Mouse (Mus musculus): Measurements from ENCODE around the gene Drosha.

Gene Drosha

GRCm38 (mm10) chr15:12833385-12833784, 8.8 kb downstream of the Drosha start:
- DNase-seq: no peak

- no peak for DNase-seq
Observed at GRCm38 (mm10) chr15:12834231-12834630, 9.6 kb downstream of the Drosha start.

GRCm38 (mm10) chr15:12840737-12841136, 16.1 kb downstream of the Drosha start:
- DNase-seq: peak; percentile 35

DNA sequence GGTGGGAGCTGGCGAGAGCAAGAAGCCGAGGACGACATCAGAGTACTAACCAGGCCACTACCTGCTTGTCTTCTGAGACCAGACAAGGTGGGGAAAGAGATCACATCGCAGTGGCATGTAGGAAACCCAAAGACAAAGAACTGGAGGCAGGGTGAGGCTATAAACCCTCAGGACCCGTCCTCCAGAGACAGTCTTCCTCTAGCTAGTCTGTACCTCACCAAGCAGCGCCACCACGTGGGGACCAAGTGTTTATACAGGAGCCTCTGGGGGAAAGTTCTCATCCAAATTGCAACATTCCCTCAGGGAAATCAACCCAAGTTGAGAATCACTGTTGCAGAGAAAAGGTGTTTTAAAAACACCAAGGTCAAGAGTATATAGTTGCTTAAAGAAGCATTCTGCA, 18.2 kb downstream of the Drosha start:
- peak; percentile 65 for DNase-seq

DNA sequence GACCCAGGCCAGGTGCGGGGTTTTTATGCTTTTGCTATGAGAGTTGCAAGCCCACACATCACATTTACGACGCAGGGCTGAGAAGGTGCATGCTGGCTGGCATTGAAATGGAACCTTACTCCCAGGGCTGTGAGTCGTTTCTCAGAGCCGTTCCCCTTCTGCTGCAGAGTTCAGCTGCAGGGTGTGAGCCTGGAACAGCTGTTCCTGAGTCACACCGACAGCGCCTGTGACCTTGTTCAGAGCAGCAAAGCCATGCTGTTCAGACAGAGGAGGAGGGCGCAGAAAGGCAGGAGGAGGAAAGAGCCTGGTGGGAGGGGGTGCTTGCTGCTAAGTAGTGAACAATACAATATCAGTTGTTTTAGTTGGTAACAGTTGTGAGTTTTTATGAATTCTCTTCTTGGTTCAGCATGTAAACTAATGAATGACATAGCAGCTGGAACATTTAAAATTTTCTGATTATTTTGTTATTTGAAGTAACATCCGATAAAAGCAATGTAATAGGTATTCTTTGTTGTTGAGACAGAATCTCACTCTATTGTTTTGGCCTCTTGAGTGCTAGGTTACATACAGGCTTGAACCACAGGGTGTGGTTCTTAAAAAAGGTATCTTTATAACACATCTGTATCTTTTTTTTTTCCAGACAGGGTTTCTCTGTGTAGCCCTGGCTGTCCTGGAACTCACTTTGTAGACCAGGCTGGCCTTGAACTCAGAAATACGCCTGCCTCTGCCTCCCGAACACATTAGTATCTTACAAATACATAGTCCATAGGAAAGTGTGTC, 23.8 kb downstream of the Drosha start:
- peak; percentile 79 for DNase-seq

GRCm38 (mm10) chr15:12849373-12849772, 24.8 kb downstream of the Drosha start:
- DNase-seq: peak; percentile 66

- DNase-seq: peak; percentile 66
Observed at GRCm38 (mm10) chr15:12853471-12853870, 28.9 kb downstream of the Drosha start.

GRCm38 (mm10) chr15:12856780-12857179, 32.2 kb downstream of the Drosha start:
- DNase-seq: peak; percentile 81

GRCm38 (mm10) chr15:12857840-12858516, 33.4 kb downstream of the Drosha start:
- DNase-seq: peak; percentile 63

DNA sequence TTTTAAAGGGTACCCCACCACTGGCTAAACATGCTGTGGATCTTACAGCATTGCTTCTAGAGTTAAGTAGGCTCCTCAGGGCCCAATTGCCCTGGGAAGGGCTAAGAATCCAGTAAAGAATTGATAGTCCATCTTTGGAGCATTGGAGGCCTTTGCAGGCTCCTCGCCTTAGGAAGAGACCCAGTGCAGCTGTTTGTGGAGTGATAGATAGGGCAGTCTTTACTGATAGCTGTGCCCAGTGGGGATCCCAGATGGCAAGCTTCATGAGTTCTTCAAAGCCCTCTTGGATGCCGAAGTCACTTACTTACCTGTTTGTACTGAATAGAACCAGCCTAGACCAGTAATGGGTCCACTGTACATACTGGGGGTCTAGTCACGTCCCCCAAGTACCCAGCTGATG, 34.0 kb downstream of the Drosha start:
- DNase-seq: peak; percentile 76

DNA sequence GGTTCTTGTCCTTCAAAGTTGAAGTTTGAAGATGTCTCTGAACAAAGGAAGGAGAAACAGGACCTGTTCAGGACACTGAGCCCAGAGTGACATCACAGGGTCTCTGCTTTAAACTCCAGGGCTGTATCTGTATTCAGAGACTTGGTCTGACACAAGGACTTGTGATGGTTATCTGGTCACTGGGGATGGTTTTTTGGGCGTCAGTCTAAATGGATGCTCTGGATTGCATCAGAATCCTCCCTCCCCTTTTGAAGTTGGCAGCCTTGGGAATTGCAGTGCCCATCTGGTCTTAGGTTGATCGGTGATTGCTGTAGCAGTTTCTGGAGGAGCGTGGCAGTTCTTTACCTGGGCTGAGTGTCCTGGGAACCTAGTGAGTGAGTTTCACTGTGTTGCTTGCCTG, 37.4 kb downstream of the Drosha start:
- DNase-seq: no peak

GRCm38 (mm10) chr15:12863669-12864068, 39.1 kb downstream of the Drosha start:
- no peak for DNase-seq

GRCm38 (mm10) chr15:12865595-12866314, 41.1 kb downstream of the Drosha start:
- peak; percentile 80 for DNase-seq

GRCm38 (mm10) chr15:12867269-12867668, 42.7 kb downstream of the Drosha start:
- DNase-seq: peak; percentile 79

- no peak for DNase-seq
Observed at GRCm38 (mm10) chr15:12875442-12876176, 51.0 kb downstream of the Drosha start.

- DNase-seq: no peak
Observed at GRCm38 (mm10) chr15:12876266-12876665, 51.7 kb downstream of the Drosha start.

- no peak for DNase-seq
Observed at GRCm38 (mm10) chr15:12876881-12877280, 52.3 kb downstream of the Drosha start.

DNA sequence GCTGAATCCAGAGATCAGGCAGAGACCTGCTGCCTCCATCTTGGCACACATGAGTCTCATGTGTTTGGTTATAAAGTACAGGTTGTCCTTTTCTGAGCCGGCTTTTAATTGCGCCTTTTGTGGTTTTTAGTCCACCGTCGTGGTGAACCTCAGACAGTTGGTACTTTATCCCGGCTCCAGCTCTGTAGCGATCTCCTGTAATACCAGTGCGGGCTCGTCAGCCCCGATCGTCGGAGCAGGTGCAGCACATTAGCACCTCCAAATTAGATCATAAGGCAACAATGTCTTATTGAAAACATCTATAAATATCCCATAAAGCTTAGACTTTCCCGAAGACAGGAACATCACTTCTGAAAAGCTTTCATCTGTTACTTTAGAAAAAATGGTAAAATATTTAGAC, 53.3 kb downstream of the Drosha start:
- no peak for DNase-seq

- no peak for DNase-seq
Observed at GRCm38 (mm10) chr15:12878581-12878980, 54.0 kb downstream of the Drosha start.

DNA sequence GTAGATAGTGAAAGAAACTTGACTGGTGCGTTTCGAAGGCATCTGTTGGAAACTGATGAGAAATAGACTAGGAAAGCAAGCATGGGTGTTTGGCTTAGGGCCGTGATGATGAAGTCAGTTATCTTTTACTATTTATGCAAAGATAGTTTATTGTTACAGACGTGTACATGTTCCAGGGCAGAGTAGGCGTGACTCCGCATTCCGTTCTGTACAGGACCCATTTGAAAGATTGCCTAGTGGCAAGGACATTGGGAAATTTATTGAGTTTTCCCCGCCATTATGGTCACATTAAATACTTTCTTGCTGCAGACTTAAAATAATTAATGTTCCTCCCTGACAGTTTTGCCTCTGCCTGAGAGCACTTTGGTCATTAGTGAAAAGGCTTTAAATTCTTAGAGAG, 55.3 kb downstream of the Drosha start:
- DNase-seq: no peak

DNA sequence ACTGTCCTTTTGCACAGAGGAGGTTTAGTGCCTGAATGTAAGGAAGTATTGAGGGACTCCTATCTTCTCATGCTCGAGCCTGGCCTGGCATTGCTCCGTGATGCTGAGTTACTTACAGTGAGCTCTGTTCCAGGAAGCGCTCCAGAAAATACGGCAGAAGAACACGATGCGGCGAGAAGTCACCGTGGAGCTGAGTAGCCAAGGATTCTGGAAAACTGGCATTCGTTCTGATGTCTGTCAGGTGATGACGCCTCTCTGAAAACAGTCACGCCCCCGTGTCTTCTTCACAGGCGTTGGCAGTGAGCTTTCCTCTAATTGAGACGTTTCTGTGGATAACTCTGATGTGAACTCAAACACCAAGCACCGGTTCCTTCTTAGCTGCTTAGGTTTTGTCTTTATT, 60.2 kb downstream of the Drosha start:
- DNase-seq: peak; percentile 56

GRCm38 (mm10) chr15:12885361-12885760, 60.7 kb downstream of the Drosha start:
- DNase-seq: peak; percentile 67

DNA sequence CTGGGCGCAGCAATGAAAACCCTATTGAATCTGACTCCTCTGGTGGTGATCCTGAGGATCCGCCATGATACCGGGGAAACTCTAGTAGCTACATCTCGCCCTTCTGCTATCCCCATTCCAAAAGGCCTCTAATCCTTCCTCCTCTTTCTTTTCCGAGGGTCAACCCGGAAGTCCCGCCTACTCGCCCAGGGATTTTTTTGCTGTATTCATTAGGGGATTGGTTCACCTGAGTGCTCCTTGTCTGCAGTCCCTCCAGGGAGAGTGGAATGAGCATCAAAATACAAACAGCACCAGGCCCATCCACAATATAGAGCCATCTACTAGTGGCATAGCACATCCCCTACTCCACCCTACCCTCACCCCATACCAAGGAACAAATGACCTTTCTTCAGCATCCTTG, 62.6 kb downstream of the Drosha start:
- peak; percentile 49 for DNase-seq

Measured in heart, adult 11 months (tissue).